Mouse (Mus musculus): ENCODE measurements around the gene Bahcc1.

DNA sequence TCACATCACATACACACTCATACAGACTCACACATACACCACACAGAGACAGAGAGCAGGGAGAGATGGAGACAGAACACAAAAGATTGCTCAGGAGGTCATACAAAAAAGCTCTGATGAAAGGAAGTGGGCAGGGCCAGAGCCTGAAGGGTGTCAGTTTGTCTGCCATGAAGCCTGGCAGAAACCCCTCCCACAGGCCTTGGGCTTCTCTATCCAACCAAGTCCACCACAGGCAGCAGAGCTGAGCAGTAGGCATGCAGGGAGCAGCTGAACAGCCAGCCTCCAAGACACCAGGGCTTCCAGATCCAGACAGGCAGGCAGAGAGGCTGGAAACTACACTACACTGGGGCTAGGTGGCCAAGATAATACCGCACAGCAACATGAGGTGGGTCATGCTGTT lies 61.0 kb downstream of the Bahcc1 start:
- TF ChIP-seq CTCF (IDR thresholded peaks at IDR 0.05; ENCODE audit: low read depth) (no peak), EP300 (IDR thresholded peaks at IDR 0.05; ENCODE audit: low read depth) (no peak)
